In the genomic region with DNA sequence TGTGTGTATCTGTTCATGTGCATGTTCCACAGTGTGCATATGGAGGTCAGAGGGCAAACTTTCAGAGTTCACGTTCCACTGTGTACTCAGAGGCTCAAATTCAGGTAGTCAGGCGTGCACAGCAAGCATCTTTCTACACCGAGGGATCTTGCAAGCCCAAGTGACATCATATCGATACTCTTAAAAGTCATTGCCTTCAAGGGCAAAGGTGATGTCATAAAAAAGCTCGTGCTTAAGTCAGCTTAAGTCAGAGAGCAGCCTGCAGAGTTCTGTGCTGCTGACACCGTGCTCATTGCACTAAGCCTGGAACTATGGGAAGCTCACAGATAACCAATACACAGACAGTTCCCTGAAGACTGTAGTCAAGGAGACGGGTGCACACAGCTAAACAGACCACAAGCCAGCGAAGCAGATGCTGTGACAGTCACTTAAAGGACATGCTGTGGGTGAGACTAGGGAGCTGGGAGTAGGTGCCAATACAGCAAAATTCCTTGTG, we compare ENCODE assay signal across 9 mouse cellular contexts.
A peak's percentile ranks its signal among the peaks of the same experiment; 100 is the strongest.
DNase-seq lines count a peak whose midpoint lies in the region; ATAC-seq lines count a peak whose summit lies in the region.
"Had no signal": no experiment of that assay in that cellular context is flagged by ENCODE, and none has a peak within 500 bp of the region (broad histone marks: within the 10 kb centered on the region; RNA-seq: fewer than 3 reads in every experiment).

No protein-coding gene starts in this region.

- DNase-seq in hindbrain, embryonic 14.5 days (ENCODE audit: low spot score) = peak; percentile 46
- no peak for DNase-seq in hindbrain, embryonic 10.5 days (ENCODE audit: low spot score)
- DNase-seq in frontal cortex, postnatal 14 days (ENCODE audit: low spot score in 2 of 2) = peak; percentile 42 to 61
- DNase-seq in layer of hippocampus, adult 9-10 months (ENCODE audit: low spot score) = peak; percentile 50
- peak; percentile 62 to 63 for DNase-seq in right cerebral cortex, adult 2 months (ENCODE audit: low spot score in 2 of 2)
- no peak for DNase-seq in thymus, postnatal 0 days (ENCODE audit: low spot score)
- DNase-seq in ovary, postnatal 14 days (ENCODE audit: low spot score) = no peak
- DNase-seq in B cell, adult 2 months = no peak
- DNase-seq: adrenal gland, postnatal 36 days had no signal

- H3K4me2 ChIP-seq in hindbrain, embryonic 14.5 days (replicated peaks) = no peak overlapping the region

- no peak overlapping the region for H3K4me3 ChIP-seq in hindbrain, embryonic 14.5 days (replicated peaks; ENCODE audit: low read length)
- no peak overlapping the region for H3K4me3 ChIP-seq in hindbrain, embryonic 10.5 days

- 64% methylated on average over 8 of the region's 8 CpGs for WGBS in hindbrain, embryonic 14.5 days
- WGBS in hindbrain, embryonic 10.5 days = 79% methylated on average over 8 of the region's 8 CpGs

- H3K27me3 ChIP-seq in hindbrain, embryonic 14.5 days (ENCODE audit: control insufficient read depth, insufficient read depth, low read length) = no peaks in the 10 kb centered on the region
- no peaks in the 10 kb centered on the region for H3K27me3 ChIP-seq in hindbrain, embryonic 10.5 days (ENCODE audit: insufficient read depth, poor library complexity, severe bottlenecking)

- no peak overlapping the region for H3K27ac ChIP-seq in hindbrain, embryonic 14.5 days
- H3K27ac ChIP-seq in hindbrain, embryonic 10.5 days = no peak overlapping the region

- H3K36me3 ChIP-seq in hindbrain, embryonic 14.5 days (replicated peaks; ENCODE audit: control insufficient read depth, insufficient read depth) = no peaks in the 10 kb centered on the region
- H3K36me3 ChIP-seq in hindbrain, embryonic 10.5 days = no peaks in the 10 kb centered on the region

- no peaks in the 10 kb centered on the region for H3K9me3 ChIP-seq in hindbrain, embryonic 14.5 days (ENCODE audit: control insufficient read depth, low read length)
- H3K9me3 ChIP-seq in hindbrain, embryonic 10.5 days = no peaks in the 10 kb centered on the region

- ATAC-seq in hindbrain, embryonic 14.5 days (ENCODE audit: low FRiP score) = peak; percentile 80; the same call in 1 of the 2 replicates

- H3K9ac ChIP-seq in hindbrain, embryonic 14.5 days = no peak overlapping the region

- H3K4me1 ChIP-seq in hindbrain, embryonic 14.5 days (replicated peaks; ENCODE audit: control insufficient read depth, insufficient read depth, low read length) = 0 out of 2 replicates have a peak, but pooled peaks cover 3% of the 10 kb centered on the region
- H3K4me1 ChIP-seq in hindbrain, embryonic 10.5 days (replicated peaks) = no peaks in the 10 kb centered on the region

Comparison
In these comparisons a context has a peak if more than half of its experiments do, and no peak if none do; other contexts are left out.
1. DNase-seq: peak in hindbrain, embryonic 14.5 days (single experiment), frontal cortex, postnatal 14 days (2 of 2), layer of hippocampus, adult 9-10 months (single experiment) and right cerebral cortex, adult 2 months (2 of 2); none in hindbrain, embryonic 10.5 days (single experiment), thymus, postnatal 0 days (single experiment), ovary, postnatal 14 days (single experiment) and B cell, adult 2 months (0 of 2).